Mouse (Mus musculus): ENCODE measurements around the gene Mccc1.

DNA sequence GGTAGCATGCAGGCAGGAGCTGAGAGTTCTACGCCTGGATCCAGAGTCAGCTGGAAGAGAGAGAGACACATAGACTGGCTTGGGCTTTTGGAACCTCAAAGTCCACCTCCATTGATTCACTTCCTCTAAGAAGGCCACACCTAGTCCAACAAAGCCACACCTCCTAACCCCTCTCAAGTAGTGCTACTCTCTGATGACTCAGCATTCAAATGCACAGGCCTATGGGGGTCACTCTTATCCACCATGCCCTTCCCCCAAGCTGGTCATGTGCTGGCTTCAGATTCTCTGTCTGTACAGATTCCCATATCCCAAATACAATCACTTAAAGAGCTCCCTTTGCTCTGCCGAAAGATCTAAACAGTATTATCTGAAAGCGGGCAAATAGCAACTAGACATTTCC lies 43.2 kb downstream of the Mccc1 start:
- TF ChIP-seq CTCF (IDR thresholded peaks at IDR 0.05; ENCODE audit: extremely low read depth, insufficient read depth, low read length) = no peak
- TF ChIP-seq POLR2A (IDR thresholded peaks at IDR 0.05; ENCODE audit: extremely low read depth, insufficient read depth, low read length) = no peak
